Mouse (Mus musculus): ENCODE data around the gene Lnx1. TPM values are rescaled to one million over a fixed set of nuclear protein-coding genes. Genes with fewer than 3 reads are reported as not detected.

Gene Lnx1
- total and polyA plus RNA-seq, 2 experiments from 2014 or later = 18.7 to 36.9 TPM

- TF ChIP-seq CTCF (IDR thresholded peaks at IDR 0.05) = no peak
- ATAC-seq (ENCODE audit: low FRiP score) = no peak
- Histone ChIP-seq H3K9me3 (ENCODE audit: low read length) (no peaks in the 10 kb centered on the region), H3K36me3 (ENCODE audit: insufficient read depth, low read length) (peaks cover 18% of the 10 kb centered on the region), H3K27ac (ENCODE audit: low read depth, low read length) (no peak overlapping the region), H3K9ac (replicated peaks; ENCODE audit: low read length, poor library complexity, severe bottlenecking) (no peak overlapping the region), H3K27me3 (ENCODE audit: insufficient read depth, low read length) (no peaks in the 10 kb centered on the region), H3K4me2 (ENCODE audit: low read depth, low read length, poor library complexity, severe bottlenecking) (no peak overlapping the region), H3K4me3 (ENCODE audit: low read depth, low read length) (no peak overlapping the region), H3K4me1 (ENCODE audit: insufficient read depth, low read length) (no peaks in the 10 kb centered on the region)
- no peak for DNase-seq (ENCODE audit: low spot score)
- WGBS = 90% methylated on average over 5 of the region's 5 CpGs
These were observed 102.7 kb downstream of the Lnx1 start for GRCm38 (mm10) chr5:74600010-74600409.

GRCm38 (mm10) chr5:74593147-74593546 lies 109.6 kb downstream of the Lnx1 start:
- peaks cover 53% of the 10 kb centered on the region for H3K36me3 ChIP-seq (ENCODE audit: insufficient read depth, low read length)

GRCm38 (mm10) chr5:74591413-74591812 lies 111.3 kb downstream of the Lnx1 start:
- DNase-seq (ENCODE audit: low spot score) (peak; percentile 26), ATAC-seq (ENCODE audit: low FRiP score) (no peak)
- Histone ChIP-seq H3K27me3 (ENCODE audit: insufficient read depth, low read length) (no peaks in the 10 kb centered on the region), H3K27ac (ENCODE audit: low read depth, low read length) (no peak overlapping the region), H3K9me3 (ENCODE audit: low read length) (no peaks in the 10 kb centered on the region), H3K4me2 (ENCODE audit: low read depth, low read length, poor library complexity, severe bottlenecking) (no peak overlapping the region), H3K9ac (replicated peaks; ENCODE audit: low read length, poor library complexity, severe bottlenecking) (no peak overlapping the region), H3K36me3 (ENCODE audit: insufficient read depth, low read length) (peaks cover 48% of the 10 kb centered on the region), H3K4me1 (ENCODE audit: insufficient read depth, low read length) (no peaks in the 10 kb centered on the region), H3K4me3 (ENCODE audit: low read depth, low read length) (no peak overlapping the region)
- WGBS = 92% methylated on average over 5 of the region's 5 CpGs
- TF ChIP-seq CTCF (IDR thresholded peaks at IDR 0.05) = peak; percentile 60

More at GRCm38 (mm10) chr5:74593147-74593546, 109.6 kb downstream of the Lnx1 start:
- ATAC-seq (ENCODE audit: low FRiP score) = no peak
- Histone ChIP-seq H3K4me3 (ENCODE audit: low read depth, low read length) (no peak overlapping the region), H3K4me2 (ENCODE audit: low read depth, low read length, poor library complexity, severe bottlenecking) (no peak overlapping the region), H3K9ac (replicated peaks; ENCODE audit: low read length, poor library complexity, severe bottlenecking) (no peak overlapping the region), H3K27ac (ENCODE audit: low read depth, low read length) (no peak overlapping the region), H3K4me1 (ENCODE audit: insufficient read depth, low read length) (no peaks in the 10 kb centered on the region), H3K27me3 (ENCODE audit: insufficient read depth, low read length) (no peaks in the 10 kb centered on the region), H3K9me3 (ENCODE audit: low read length) (no peaks in the 10 kb centered on the region)
- 88% methylated on average over 8 of the region's 8 CpGs for WGBS
- DNase-seq (ENCODE audit: low spot score) = no peak
- TF ChIP-seq CTCF (IDR thresholded peaks at IDR 0.05) = no peak

- no peak for ATAC-seq (ENCODE audit: low FRiP score)
- no peak overlapping the region for H3K4me3 ChIP-seq (ENCODE audit: low read depth, low read length)
- H3K27me3 ChIP-seq (ENCODE audit: insufficient read depth, low read length) = no peaks in the 10 kb centered on the region
- H3K4me1 ChIP-seq (ENCODE audit: insufficient read depth, low read length) = no peaks in the 10 kb centered on the region
- H3K9me3 ChIP-seq (ENCODE audit: low read length) = no peaks in the 10 kb centered on the region
- no peak overlapping the region for H3K4me2 ChIP-seq (ENCODE audit: low read depth, low read length, poor library complexity, severe bottlenecking)
- 96% methylated on average over 7 of the region's 7 CpGs for WGBS
- H3K9ac ChIP-seq (replicated peaks; ENCODE audit: low read length, poor library complexity, severe bottlenecking) = no peak overlapping the region
- TF ChIP-seq CTCF (IDR thresholded peaks at IDR 0.05) = no peak
- no peak overlapping the region for H3K27ac ChIP-seq (ENCODE audit: low read depth, low read length)
- DNase-seq (ENCODE audit: low spot score) = no peak
- H3K36me3 ChIP-seq (ENCODE audit: insufficient read depth, low read length) = peaks cover 37% of the 10 kb centered on the region
These were observed 113.6 kb downstream of the Lnx1 start for GRCm38 (mm10) chr5:74589133-74589532.

- Histone ChIP-seq H3K36me3 (ENCODE audit: insufficient read depth, low read length) (peaks cover 18% of the 10 kb centered on the region), H3K4me2 (ENCODE audit: low read depth, low read length, poor library complexity, severe bottlenecking) (no peak overlapping the region), H3K9ac (replicated peaks; ENCODE audit: low read length, poor library complexity, severe bottlenecking) (no peak overlapping the region), H3K9me3 (ENCODE audit: low read length) (no peaks in the 10 kb centered on the region), H3K4me1 (ENCODE audit: insufficient read depth, low read length) (no peaks in the 10 kb centered on the region), H3K27me3 (ENCODE audit: insufficient read depth, low read length) (no peaks in the 10 kb centered on the region), H3K4me3 (ENCODE audit: low read depth, low read length) (no peak overlapping the region), H3K27ac (ENCODE audit: low read depth, low read length) (no peak overlapping the region)
- 94% methylated on average over 6 of the region's 6 CpGs for WGBS
- no peak for ATAC-seq (ENCODE audit: low FRiP score)
- DNase-seq (ENCODE audit: low spot score) = no peak
- no peak for TF ChIP-seq CTCF (IDR thresholded peaks at IDR 0.05)
These were observed 130.9 kb downstream of the Lnx1 start for GRCm38 (mm10) chr5:74571767-74572166.

GRCm38 (mm10) chr5:74561151-74561550 lies 141.6 kb downstream of the Lnx1 start:
- H3K9ac ChIP-seq (replicated peaks; ENCODE audit: low read length, poor library complexity, severe bottlenecking) = no peak overlapping the region
- no peak overlapping the region for H3K4me3 ChIP-seq (ENCODE audit: low read depth, low read length)
- 100% methylated on average over 1 of the region's 1 CpGs for WGBS
- peaks cover 16% of the 10 kb centered on the region; the same call in 1 of the 2 replicates for H3K36me3 ChIP-seq (ENCODE audit: insufficient read depth, low read length)
- H3K27ac ChIP-seq (ENCODE audit: low read depth, low read length) = no peak overlapping the region
- H3K9me3 ChIP-seq (ENCODE audit: low read length) = no peaks in the 10 kb centered on the region
- H3K27me3 ChIP-seq (ENCODE audit: insufficient read depth, low read length) = no peaks in the 10 kb centered on the region
- DNase-seq (ENCODE audit: low spot score) = no peak
- ATAC-seq (ENCODE audit: low FRiP score) = no peak
- no peak for TF ChIP-seq CTCF (IDR thresholded peaks at IDR 0.05)
- H3K4me1 ChIP-seq (ENCODE audit: insufficient read depth, low read length) = no peaks in the 10 kb centered on the region
- no peak overlapping the region for H3K4me2 ChIP-seq (ENCODE audit: low read depth, low read length, poor library complexity, severe bottlenecking)
